Mouse (Mus musculus) hindbrain, embryonic 15.5 days (tissue): ENCODE measurements around the gene Nrsn1. TPM values are rescaled to one million over a fixed set of nuclear protein-coding genes. Genes with fewer than 3 reads are reported as not detected.

Experiments used
- ATAC-seq: fragments of 200-750 bp; cut with Nextera tagmentation; 2 replicates; pipeline ENCODE4 v1.8.0; 2017; ENCODE audit warnings: low read depth, moderate number of reproducible peaks, moderate TSS enrichment; ENCODE audit not compliant: low FRiP score
- H3K27ac ChIP-seq: fragments of 300-500 bp; sonication (generic); replicated peaks from 2 replicates; pipeline ENCODE4 v1.5.1; 2015; ENCODE audit warnings: mild to moderate bottlenecking, inconsistent platforms
- H3K27me3 ChIP-seq: fragments of 300-500 bp; sonication (generic); 2 replicates; pipeline ENCODE4 v1.6.1; 2015; ENCODE audit warnings: control low read depth, inconsistent platforms
- H3K36me3 ChIP-seq: fragments of 300-500 bp; sonication (generic); 2 replicates; pipeline ENCODE4 v1.6.1; 2015; ENCODE audit warnings: control low read depth, inconsistent platforms
- H3K4me1 ChIP-seq: fragments of 300-500 bp; sonication (generic); replicated peaks from 2 replicates; pipeline ENCODE4 v1.6.1; 2015; ENCODE audit warnings: control low read depth, inconsistent platforms
- H3K4me2 ChIP-seq: fragments of 300-500 bp; sonication (generic); 2 replicates; pipeline ENCODE4 v1.6.1; 2015; ENCODE audit warnings: moderate library complexity, mild to moderate bottlenecking, inconsistent platforms
- H3K4me3 ChIP-seq: fragments of 300-500 bp; sonication (generic); 2 replicates; pipeline ENCODE4 v1.5.1; 2015; ENCODE audit warnings: mild to moderate bottlenecking, inconsistent platforms
- H3K9ac ChIP-seq: fragments of 300-500 bp; sonication (generic); 2 replicates; pipeline ENCODE4 v1.6.1; 2015; ENCODE audit warnings: inconsistent platforms
- H3K9me3 ChIP-seq: fragments of 300-500 bp; sonication (generic); 2 replicates; pipeline ENCODE4 v1.6.1; 2016; ENCODE audit warnings: control low read depth, inconsistent platforms
- WGBS: fragments of 180-500 bp; shearing (Covaris S2); methylation state at CpG from one replicate; pipeline ENCODE4 v1.1.7; 2015; 5-methylcytosine and 5-hydroxymethylcytosine counted together
- polyA plus RNA-seq: library from polyadenylated mRNA; unstranded; fragments of >200 nt; fragmentation: Nextera tagmentation; extraction: Ambion mirVana; gene quantifications from 2 replicates; pipeline ENCODE4 v1.2.1, GENCODE M21; 2015

The Nrsn1 gene
- polyA plus RNA-seq, 1 experiment from 2014 or later: 73.5 TPM

DNA sequence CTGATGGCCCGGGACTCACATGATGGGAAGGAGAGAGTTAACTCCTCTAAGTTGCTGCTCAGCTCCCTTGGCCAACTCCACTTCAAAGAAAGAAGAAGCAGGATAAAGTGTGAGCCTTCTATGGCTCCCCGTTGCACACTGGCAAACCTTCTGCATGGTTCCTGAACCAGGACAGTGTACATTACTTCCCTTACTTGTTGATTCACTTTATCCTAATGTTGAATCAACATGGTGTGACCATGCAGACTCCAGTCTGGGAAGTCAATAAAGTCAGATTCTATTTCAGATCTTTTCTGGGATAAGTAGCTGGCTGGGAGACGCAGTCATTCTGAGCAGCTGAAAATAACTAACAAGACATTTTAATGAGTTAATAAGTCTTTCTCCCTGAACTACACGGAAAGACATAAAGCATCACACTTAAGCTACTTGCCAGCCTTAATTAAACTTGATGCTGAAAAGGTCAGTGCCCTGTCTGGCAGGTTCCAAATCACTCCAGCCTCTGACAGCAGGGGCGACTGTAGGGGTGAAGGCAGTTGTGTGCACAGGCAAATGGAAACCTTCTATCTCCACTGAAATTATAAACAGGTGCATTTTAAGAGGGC is 50.0 kb downstream of the Nrsn1 start:
- Histone ChIP-seq H3K4me1 (no peaks in the 10 kb centered on the region), H3K9me3 (no peaks in the 10 kb centered on the region), H3K36me3 (no peaks in the 10 kb centered on the region), H3K27me3 (no peaks in the 10 kb centered on the region), H3K27ac (no peak overlapping the region), H3K9ac (no peak overlapping the region), H3K4me3 (no peak overlapping the region), H3K4me2 (no peak overlapping the region)
- no peak for ATAC-seq
- WGBS: 82% methylated on average over 5 of the region's 5 CpGs

DNA sequence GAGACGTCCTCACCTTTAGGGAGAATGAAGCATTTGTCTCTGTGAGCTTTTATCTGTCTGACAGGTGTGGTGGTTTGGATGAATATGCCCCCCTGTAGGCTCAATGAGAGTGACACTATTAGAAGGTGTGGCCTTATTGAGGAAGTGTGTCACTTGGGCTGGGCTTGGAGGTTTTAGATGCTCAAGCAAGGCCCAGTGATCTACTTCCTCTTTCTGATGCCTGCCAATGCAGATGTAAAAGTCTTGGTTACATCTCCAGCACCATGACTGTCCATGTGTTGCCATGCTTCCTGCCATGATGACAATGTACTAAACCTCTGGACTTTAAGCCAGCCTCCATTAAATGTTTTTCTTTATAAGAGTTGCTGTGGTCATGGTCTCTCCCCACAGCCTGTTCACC is 51.9 kb downstream of the Nrsn1 start:
- H3K4me1 ChIP-seq: no peaks in the 10 kb centered on the region
- H3K27ac ChIP-seq: no peak overlapping the region
- WGBS: 93% methylated on average over 1 of the region's 1 CpGs
- no peak overlapping the region for H3K4me2 ChIP-seq
- no peaks in the 10 kb centered on the region for H3K9me3 ChIP-seq
- ATAC-seq: no peak
- no peaks in the 10 kb centered on the region for H3K36me3 ChIP-seq
- no peak overlapping the region for H3K4me3 ChIP-seq
- H3K27me3 ChIP-seq: no peaks in the 10 kb centered on the region
- H3K9ac ChIP-seq: no peak overlapping the region

DNA sequence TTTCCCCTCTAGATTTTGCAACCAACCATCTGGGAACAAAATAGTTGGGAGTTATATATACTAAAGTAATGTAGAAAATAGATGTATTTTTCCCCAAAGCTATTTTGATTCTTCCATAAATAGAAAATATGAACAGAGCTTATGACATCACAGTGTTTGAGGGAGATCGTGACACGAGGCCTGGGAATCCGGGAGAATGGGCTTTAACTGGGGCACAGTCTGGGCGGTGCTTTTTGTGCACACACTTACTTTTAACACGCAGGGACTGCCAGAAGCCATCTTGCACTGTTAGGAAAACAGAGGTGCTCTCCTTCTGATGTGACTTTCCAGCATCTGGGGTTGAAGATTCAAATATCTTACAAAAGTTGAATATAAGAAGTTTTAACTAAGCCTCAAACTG is 63.4 kb downstream of the Nrsn1 start:
- H3K9me3 ChIP-seq: no peaks in the 10 kb centered on the region
- 90% methylated on average over 5 of the region's 5 CpGs for WGBS
- H3K27me3 ChIP-seq: no peaks in the 10 kb centered on the region
- no peaks in the 10 kb centered on the region for H3K36me3 ChIP-seq
- ATAC-seq: no peak
- no peak overlapping the region for H3K27ac ChIP-seq
- no peak overlapping the region for H3K4me3 ChIP-seq
- no peaks in the 10 kb centered on the region for H3K4me1 ChIP-seq
- H3K9ac ChIP-seq: no peak overlapping the region
- H3K4me2 ChIP-seq: no peak overlapping the region

Other genes with a start within 250 kb of the Nrsn1 start
- gene Dcdc2a, start 214.5 kb downstream of the Nrsn1 start, polyA plus RNA-seq: 4.3 and 4.8 TPM in 2 replicates